Mouse (Mus musculus): ENCODE measurements at regions not wholly inside any gene's neighbourhood (a gene's known extent, or its start where the extent isn't known, plus 50 kb on each side); places are given as distances from the start of the nearest gene placed in this dataset.
"Not testable (repeated sequence)": the region's sequence is repeated elsewhere in the genome, so short reads cannot be mapped to it uniquely, and the experiment has no call there.

DNA sequence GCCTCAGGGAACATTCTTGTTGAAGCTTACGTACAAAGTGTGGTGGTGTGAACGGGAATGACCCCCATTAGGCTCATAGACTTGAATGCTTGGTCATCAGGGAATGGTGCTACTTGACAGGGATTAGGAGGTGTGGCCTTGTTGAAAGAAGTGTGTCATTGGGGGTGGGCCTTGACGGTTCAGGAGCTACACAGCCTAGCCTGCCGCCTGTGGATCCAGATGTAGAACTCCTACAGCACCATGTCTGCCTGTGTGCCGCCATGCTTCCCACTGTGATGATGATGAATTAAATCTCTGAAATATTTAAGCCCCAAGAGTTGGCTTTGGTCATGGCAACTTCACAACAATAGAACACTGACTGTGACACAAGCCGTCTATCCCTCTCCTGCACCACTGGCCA, 163.6 kb downstream of the Ankrd50 start:
- no peak for DNase-seq (ENCODE audit: low spot score)

- no peak for DNase-seq (ENCODE audit: low spot score)
These were observed 171.8 kb downstream of the Ankrd50 start for GRCm38 (mm10) chr3:38312834-38313233.

- no peak for DNase-seq (ENCODE audit: low spot score)
These were observed 172.5 kb downstream of the Ankrd50 start for GRCm38 (mm10) chr3:38312121-38312520.

DNA sequence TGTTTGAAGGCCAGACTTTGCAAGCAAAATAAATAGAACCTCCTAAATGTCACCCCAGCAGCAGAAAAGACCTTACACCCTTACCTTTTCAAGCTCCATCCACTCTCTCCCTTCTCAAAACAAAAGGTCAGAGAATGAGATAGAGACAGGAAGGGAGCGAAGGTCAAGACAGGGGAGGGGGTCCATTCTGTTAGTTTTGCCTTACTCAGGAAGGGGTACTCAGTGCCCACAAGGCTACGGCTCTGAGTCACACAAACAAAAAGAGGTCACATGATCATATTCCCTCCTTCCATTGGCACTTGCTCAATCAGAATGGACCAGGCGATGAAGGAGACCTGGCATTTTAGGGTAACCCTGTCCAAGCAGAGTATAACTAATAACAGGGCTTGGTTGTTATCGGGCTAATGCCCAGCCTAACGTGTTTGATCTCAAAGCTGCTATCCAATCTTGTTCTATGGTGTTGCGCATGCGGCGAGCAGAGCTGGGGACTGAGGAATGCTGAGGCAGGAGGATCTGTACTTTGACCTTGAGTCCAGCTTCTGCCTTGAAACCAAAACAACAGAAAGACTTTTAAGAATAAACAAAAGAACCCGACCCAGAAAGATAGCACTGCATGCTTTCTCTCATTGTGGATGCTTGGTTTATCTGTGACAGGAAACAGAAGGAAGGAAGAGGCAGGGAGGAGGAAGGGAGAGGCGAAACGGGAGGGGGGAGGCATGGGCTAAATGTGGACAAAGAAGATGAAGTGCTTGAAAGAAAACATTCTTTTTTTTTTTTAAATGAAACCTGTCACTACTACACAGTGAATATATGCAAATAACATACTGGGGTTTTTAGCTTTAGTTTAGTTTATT, 184.5 kb downstream of the Ankrd50 start:
- no peak for DNase-seq (ENCODE audit: low spot score)

DNA sequence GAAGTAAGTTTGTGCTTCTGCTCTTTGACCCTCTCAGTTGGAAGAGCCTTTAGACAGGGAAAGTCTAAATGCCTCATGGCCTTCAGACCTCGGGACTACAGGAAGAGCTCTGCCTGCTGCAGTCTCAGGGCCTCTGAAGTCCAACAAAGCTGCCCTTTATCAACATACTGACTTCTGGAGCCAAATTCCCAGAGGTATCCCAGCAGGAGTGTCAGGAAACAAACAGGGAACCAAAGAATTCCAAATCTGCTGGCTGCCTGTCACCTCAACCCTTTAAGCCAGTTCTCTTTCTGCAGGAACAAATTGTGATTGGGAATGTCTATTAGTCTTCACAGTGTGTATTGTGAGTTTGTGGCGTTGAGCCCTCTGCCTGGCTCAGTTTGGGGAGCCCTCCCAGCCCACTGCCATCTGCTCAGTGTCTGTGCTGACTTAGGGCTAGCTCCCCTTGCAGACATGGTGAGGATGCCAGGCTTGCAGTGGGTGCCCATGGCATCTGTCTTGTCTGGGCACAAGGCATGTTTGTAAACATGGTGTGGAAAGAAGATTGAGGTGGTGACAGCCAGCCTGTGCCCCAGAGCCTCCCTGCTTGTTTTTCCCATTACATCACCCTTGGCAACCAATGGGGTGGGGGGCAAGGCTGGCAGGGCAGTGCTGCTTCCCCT, 185.3 kb downstream of the Ankrd50 start:
- no peak for DNase-seq (ENCODE audit: low spot score)

DNA sequence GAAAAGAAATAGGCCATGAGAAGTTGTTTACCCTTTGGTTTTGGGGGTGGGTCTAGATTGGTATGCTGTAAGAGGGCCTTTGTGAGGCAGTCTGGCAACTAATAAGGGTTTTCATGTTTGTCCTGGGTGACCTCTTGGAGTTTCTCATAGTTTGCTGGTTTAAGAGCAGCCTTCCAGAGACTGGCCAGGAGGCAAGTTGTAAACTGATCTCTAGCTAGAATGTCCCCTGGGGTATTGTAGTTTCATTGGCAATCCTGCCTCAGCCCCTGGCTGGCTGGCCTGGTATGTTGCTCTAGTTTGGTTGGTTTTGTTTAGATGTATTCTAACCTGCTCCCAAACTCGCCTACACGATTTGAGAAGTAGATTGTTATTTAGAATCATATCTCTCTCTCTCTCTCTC, 187.1 kb downstream of the Ankrd50 start:
- no peak for DNase-seq (ENCODE audit: low spot score)

GRCm38 (mm10) chr3:38289062-38289461, 195.6 kb downstream of the Ankrd50 start:
- no peak for DNase-seq (ENCODE audit: low spot score)

GRCm38 (mm10) chr3:38283687-38284124, 200.9 kb downstream of the Ankrd50 start:
- DNase-seq (ENCODE audit: low spot score), result peak; percentile 63

DNA sequence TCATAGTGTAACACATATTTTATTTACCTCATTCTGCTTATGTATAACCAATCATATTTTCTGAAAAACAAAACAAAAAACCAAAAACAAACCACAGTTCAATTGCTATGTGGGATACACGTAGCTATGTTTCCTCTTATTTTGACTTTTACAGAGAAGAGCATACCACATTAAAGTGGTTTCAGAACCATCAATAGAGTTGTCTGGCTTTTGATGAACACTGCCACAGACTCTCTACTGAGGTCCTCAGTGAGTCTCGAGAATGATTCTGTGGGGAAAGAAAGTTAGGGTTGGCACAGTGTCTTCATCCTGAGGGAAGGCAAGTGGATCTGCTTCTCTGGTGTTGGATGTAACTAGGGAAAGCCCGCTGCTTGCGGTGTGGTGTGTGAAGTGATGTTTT, 201.8 kb downstream of the Ankrd50 start:
- DNase-seq (ENCODE audit: low spot score), result no peak

DNA sequence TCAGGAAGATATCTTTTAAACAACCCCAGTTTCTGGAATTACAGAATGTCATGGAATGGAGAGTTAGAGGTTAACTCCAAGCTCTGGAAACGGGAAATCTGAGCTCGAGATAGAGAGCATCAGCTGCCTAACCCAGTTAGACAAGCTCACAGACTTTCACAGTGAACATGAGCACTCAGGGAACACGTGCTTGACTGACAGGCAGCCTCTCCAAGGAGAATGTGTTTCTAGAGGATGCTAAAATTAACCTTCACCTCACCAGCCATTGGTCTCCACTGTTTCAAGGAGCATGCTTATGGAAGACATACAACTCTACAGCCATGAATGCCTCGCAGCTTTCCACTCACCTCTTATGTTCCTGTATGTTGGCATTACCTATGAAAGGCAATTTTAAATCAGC, 203.0 kb downstream of the Ankrd50 start:
- DNase-seq (ENCODE audit: low spot score), result no peak

DNA sequence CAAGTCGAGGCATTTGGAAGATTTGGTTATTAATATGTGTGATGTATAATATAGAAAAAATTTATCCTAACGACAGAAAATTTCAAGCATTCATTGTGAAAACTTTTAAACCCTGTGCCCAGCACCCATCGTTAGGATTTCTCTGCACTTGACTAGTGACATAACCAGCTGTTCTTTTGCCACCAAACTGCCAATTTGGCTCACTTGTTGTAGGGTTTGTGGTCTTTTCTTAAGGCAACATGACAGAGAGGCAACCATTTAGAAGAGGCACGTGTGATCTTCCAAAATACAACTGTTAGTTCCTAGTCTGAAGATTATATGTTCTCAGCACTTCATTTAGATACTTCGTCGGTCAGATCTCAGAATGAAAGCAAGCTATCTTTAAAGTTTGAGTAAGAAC, 203.8 kb downstream of the Ankrd50 start:
- DNase-seq (ENCODE audit: low spot score), result no peak

DNA sequence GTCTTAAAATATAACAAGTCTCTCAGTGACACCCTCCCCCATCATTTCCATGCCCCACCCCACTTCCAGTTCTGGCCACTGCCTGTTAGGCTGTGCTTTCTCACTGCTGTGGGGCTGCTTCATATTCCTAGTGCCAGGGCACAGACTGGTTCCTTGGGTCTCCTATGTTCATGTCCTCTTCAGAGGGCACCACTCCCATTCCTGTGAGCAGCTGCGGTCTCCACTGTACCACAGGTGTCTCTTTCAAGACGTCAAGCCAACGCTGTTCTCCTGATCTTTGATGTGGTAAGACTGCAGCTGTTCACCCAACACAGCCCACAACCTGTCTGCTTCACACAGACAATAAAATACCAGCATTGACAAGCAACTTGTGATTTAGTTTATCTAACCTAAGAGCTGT, 204.5 kb downstream of the Ankrd50 start:
- no peak for DNase-seq (ENCODE audit: low spot score)

DNA sequence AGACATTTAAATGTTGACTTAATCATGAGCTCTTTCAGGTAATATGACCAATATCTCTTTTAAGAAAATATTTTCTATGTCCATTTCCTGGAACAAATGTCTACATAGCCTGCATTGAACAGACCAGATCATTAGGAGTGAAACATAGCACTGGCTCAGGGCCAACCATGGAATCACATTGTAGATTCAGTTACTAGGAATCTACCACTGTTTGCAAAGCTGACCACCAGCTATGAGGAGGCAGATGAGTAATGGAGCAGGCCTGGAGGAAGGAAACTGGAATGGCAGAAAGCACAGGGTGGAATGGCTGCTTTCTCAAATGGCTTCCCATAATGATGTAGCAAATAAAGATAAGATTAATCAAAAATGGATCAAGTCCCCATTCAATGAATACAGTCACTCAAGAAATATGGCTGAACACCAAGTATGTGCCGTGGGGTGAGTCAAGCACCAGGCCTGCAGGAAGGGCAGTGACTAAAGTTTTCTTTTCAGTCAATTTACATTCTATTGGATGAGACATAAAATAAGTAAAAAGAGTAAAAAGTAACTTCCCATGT, 207.6 kb downstream of the Ankrd50 start:
- peak; percentile 60 for DNase-seq (ENCODE audit: low spot score)

GRCm38 (mm10) chr3:38275321-38275720, 209.3 kb downstream of the Ankrd50 start:
- DNase-seq (ENCODE audit: low spot score), result no peak

DNA sequence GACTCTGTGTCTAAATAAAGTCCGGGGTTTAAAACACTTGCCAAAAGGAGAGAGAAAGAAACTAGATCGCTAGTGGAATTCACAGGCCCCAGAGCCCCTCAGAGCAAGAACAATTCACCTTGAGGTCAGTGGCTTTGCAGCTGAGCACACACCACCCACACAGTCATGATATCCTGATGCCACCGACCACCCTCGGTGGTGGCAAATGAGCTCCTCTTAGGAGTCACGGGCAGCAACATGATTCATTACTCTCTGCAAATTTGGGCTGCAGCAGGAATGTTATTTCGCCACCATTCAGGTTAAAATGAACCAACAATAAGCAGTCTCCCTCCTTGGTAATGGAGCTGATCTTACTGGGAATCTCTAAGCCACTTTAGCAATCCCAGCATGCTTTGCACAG, 213.9 kb downstream of the Ankrd50 start:
- no peak for DNase-seq (ENCODE audit: low spot score)

- no peak for DNase-seq (ENCODE audit: low spot score)
These were observed 216.4 kb downstream of the Ankrd50 start for GRCm38 (mm10) chr3:38268226-38268625.

DNA sequence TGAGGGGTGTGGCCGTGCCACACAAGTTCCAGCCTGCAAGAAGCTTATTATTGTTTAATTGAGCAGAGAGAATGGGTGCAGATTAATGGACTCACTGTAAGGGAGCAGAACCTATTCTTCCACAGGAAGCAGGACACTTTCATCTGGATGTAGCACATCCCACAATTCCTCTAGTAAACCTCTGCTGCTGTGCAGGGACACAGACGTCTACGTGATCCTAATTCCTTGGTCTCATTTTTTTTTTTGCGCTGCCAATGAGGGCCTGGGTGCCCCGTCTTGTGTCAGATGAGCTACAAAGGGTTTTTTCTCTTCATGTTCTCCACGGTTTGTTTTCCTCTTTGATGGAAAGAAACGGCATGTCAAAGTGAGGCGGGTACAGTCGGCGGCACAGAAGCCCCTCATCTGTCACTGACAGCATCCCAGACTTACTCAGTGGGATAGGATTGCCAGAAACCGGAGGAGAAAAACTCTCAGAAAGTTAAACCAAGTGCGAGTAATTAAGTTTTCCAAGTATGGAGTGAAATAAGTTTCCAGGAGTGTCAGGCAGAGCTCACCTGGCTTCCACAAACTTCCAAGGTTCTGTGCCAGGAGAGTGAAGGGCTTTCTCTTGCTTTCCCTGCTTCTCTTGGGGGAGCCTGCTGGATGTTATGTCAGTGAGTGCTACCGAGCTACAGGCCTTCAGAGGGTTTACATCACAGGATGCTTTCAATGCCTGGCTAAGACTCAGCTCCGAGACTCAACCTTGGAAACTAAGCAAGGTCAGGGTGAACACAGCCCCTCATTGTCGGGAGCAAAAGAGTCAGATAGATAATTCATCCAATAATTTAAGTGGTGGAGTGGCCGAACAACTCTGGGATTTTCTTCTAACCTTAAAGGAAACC, 221.1 kb downstream of the Ankrd50 start:
- no peak for DNase-seq (ENCODE audit: low spot score)

- no peak for DNase-seq (ENCODE audit: low spot score)
These were observed 223.1 kb downstream of the Ankrd50 start for GRCm38 (mm10) chr3:38261326-38262075.

DNA sequence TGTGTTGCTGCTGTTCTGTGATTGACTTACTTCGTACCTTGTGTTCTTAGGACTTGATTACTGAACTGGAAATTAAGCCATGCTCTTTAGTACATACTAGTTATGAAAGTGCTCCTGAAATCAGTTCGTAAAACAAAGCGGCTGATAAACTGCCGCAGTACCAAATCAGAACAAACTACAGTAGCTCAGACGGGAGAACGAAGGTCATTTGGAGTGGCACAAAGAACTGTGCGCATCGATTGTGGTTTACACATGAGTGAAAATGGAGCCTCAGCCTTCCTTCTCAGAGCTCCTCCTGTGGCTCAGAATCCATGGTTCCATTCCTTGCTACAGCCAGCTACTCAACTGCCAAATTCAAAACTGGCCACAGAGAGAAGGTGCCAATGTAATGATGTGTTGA, 225.4 kb downstream of the Ankrd50 start:
- not testable (repeated sequence) for DNase-seq (ENCODE audit: low spot score)

GRCm38 (mm10) chr3:38257843-38258290, 226.8 kb downstream of the Ankrd50 start:
- no peak for DNase-seq (ENCODE audit: low spot score)

DNA sequence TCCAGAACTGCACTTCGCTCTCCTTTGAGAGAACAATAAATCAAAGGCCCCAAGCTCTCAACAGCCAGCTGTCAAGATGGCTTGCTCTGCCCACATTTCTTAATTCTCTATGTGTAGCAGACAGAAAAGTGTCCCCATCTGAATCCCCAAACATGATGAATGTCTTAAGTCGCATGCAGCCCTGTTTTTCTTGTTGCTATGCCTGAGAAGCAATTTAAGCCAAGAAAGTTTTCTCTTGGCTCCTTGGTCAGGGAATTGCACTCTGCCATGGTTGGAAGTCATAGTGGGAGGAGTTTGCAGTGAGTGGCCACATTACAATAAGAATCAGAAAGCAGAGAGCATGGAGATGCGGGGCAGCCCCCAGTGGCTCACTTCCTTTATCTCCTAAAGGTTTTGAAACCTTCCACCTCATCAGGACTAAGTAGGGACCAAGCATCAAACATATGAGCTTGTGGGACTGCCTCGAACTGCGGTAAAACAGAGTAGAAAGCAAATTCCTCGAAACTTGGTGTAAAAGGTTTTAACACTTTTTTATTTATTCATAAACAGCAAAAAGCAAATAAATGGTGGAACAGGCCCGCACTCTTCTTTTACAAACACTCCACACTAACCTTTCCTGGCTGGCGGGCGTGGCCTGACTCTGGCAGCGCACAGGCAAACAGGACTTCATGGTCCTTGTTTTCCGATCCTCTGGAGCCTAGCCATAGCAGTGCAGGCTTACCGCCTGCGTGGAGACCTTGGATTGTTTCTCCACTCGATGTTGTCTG, 227.4 kb downstream of the Ankrd50 start:
- no peak for DNase-seq (ENCODE audit: low spot score)

Data from urinary bladder, postnatal 14 days (tissue).